Mouse (Mus musculus) CD4-positive, CD25-positive, alpha-beta regulatory T cell (primary cell): ENCODE data around the gene Blvra. TPM values are rescaled to one million over a fixed set of nuclear protein-coding genes. Genes with fewer than 3 reads are reported as not detected.

Experiments
- polyA plus RNA-seq: library from polyadenylated mRNA; unstranded; fragments of 100-300 nt; shearing (Covaris generic); gene quantifications from one replicate; pipeline ENCODE4 v1.2.1, GENCODE M21; 2017

Blvra gene
- 68.6 TPM for polyA plus RNA-seq

DNA sequence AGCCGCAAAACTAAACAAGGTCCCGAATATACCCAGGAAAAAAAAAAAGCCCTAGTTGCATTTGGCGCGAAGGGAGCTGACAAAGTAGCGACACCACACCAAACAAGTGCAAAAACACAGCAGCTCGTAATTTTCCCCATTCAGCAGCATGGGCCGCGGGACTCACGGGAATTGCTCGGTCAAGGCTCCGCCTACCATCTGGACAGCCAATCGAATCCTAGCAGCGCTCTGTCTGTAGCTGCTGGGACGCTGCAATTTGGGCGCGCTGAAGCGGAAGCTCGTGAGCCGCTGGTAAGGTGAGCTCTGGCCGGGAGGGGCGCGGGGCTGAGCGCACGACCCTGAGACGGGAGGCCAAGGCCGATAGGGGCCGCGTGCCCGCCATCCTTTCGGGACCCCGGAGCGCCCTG lies at the start of gene Blvra:
Gene Blvra, plus strand, starts transcription at position 231 of the 407 bp plus-strand sequence.

DNA sequence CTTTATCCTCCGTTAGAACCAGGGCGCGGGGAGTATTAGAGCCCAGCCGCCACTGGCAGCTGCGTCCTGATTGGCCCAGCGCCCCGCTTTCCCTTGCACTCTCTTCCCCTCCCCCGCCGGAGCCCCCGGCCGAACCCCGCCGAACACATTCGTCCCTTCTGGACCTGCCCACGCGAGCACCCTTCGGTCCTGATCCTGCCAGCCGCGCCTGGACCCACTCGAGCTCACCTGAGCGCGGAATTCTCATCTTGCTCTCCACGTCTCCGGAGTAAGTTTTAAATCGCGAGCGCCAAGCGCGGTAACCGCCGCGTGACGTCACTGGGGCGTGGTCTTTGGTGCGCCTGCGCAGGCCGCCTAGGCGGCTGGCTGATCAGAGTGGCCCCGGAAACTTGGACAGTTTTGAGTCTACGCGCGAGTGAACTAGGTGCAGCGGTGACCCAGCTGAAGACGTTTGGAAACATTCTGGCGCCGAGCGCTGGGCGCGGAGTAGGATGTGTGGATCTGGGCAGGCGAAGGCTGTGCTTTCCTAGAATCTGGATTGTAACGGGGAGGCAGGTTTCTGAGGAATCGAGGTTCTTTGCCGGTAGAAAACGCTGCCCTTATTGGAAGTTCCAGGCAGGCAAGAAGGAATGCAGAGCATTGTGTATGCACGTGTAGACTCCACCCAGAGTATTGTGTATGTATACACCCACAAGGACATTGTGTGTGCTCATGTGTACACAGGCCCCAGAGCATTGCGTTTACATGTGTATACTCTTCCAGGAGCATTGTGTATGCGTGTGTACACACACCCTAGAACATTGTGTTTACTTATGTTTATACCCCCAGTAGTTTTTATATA lies 63.4 kb downstream of the Blvra start, which contains the start of gene Ncaph:
Gene Ncaph, minus strand, starts transcription at position 334 of the 841 bp plus-strand sequence.

DNA sequence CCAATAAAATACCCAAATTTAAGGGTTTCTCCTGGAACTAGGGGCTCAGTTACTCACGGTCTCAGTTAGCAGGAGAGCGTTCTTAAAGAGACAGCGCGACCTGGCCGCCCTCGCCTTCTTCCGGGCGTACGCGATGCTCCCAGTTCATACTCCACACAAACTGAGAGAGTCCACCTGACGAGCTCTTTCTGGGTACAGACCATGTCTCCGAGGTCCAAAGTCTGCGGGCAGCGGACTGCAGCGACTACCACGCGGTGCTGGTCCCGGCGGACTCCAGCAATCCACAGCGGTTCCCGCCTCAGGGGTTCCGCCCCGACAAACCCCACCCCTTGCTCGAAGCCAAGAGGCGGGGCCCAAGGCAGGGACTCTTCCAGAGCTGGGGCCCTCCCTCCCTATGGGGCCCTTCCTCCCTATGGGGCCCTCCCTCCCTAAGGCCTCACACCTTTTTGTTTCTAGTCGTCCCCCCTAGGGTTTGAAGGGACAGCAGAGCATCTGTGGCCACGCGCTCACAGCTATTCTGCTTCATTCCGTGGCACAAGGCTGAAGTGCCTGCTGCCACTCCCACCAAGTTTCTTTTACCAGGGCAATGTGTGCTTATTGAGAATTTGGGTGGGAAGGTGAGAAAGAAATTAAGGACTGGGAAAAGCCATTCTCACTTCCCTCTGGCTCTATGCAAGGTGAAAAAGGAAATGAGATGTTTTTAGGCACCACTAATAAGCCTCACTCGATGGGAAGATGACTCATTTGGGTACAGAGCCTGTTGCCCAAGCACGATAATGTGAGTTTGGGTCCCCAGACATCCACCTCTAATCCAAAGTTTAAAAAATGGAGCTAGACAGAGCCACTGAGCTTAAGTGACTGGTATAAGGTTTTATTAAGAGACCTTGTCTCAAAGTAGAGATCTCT lies 72.9 kb downstream of the Blvra start, which contains the start of gene Itpripl1:
Gene Itpripl1, minus strand, starts transcription at position 285 of the 906 bp plus-strand sequence.

Other genes starting within 250 kb of the Blvra start
- 71.5 TPM for gene Trpm7, start 194.4 kb upstream of the Blvra start, polyA plus RNA-seq
- gene Sppl2a, start 137.4 kb upstream of the Blvra start, polyA plus RNA-seq, result 60.0 TPM
- 18.0 TPM for gene Ap4e1, start 61.9 kb upstream of the Blvra start, polyA plus RNA-seq
- 5.5 TPM for gene Ncaph, start 63.3 kb downstream of the Blvra start, polyA plus RNA-seq
- gene Itpripl1, start 72.8 kb downstream of the Blvra start, polyA plus RNA-seq, result 5.3 TPM
- 1.3 TPM for gene 1810024B03Rik, start 137.6 kb downstream of the Blvra start, polyA plus RNA-seq
- 95.4 TPM for gene Snrnp200, start 137.7 kb downstream of the Blvra start, polyA plus RNA-seq
- gene Ciao1, start 177.2 kb downstream of the Blvra start, polyA plus RNA-seq, result 76.9 TPM
- gene Tmem127, start 177.2 kb downstream of the Blvra start, polyA plus RNA-seq, result 48.9 TPM
- gene Stard7, start 199.6 kb downstream of the Blvra start, polyA plus RNA-seq, result 96.8 TPM